Mouse (Mus musculus) liver, embryonic 14.5 days (tissue): ENCODE results near the gene Itga11. TPM values are rescaled to one million over a fixed set of nuclear protein-coding genes. Genes with fewer than 3 reads are reported as not detected.

Source experiments
- ATAC-seq: fragments of 200-750 bp; cut with Nextera tagmentation; 2 replicates; pipeline ENCODE4 v1.8.0; 2017; ENCODE audit warnings: moderate number of reproducible peaks, mild to moderate bottlenecking, moderate library complexity; ENCODE audit not compliant: insufficient read depth
- DNase-seq, 3 experiments: peaks; one replicate each; pipeline ENCODE4 v3.0.0-alpha.2; 2012 to 2013; ENCODE audit warnings: low read depth in 3 of 3, low spot score in 3 of 3
- H3K27ac ChIP-seq: fragments of 300-500 bp; sonication (generic); 2 replicates; pipeline ENCODE4 v1.5.1; 2014; ENCODE audit warnings: moderate library complexity, mild to moderate bottlenecking, control low read depth, inconsistent platforms
- H3K27me3 ChIP-seq: fragments of 300-500 bp; sonication (generic); 2 replicates; pipeline ENCODE4 v1.6.1; 2014; ENCODE audit warnings: mild to moderate bottlenecking, low read length, moderate library complexity; ENCODE audit not compliant: control insufficient read depth, insufficient read depth
- H3K36me3 ChIP-seq: fragments of 300-500 bp; sonication (generic); replicated peaks from 2 replicates; pipeline ENCODE4 v1.6.1; 2014; ENCODE audit warnings: low read depth; ENCODE audit not compliant: control insufficient read depth, insufficient read depth
- H3K4me1 ChIP-seq, 2 experiments: fragments of 200-500 bp in 1 of 2; fragments of 300-500 bp in 1 of 2; sonication (generic) in 1 of 2; replicated peaks; 2 replicates each; pipeline ENCODE4 v1.6.1; 2012 to 2014; ENCODE audit warnings: antibody characterized with exemption in 1 of 2, inconsistent platforms in 1 of 2, low read length in 1 of 2; ENCODE audit not compliant: control insufficient read depth in 2 of 2, insufficient read depth in 2 of 2
- H3K4me2 ChIP-seq: fragments of 300-500 bp; sonication (generic); 2 replicates; pipeline ENCODE4 v1.6.1; 2014; ENCODE audit warnings: low read depth, mild to moderate bottlenecking, control low read depth, moderate library complexity
- H3K4me3 ChIP-seq, 2 experiments: fragments of 200-500 bp in 1 of 2; fragments of 300-500 bp in 1 of 2; sonication (generic) in 1 of 2; 2 replicates each; pipeline ENCODE4 v1.5.1; 2012 to 2014; ENCODE audit warnings: low read depth in 2 of 2, low read length in 2 of 2, mild to moderate bottlenecking in 2 of 2, control low read depth in 1 of 2, inconsistent platforms in 1 of 2, moderate library complexity in 1 of 2; ENCODE audit not compliant: insufficient read depth in 1 of 2
- H3K9ac ChIP-seq: fragments of 300-500 bp; sonication (generic); replicated peaks from 2 replicates; pipeline ENCODE4 v1.6.1; 2014; ENCODE audit warnings: mild to moderate bottlenecking, control low read depth, moderate library complexity
- H3K9me3 ChIP-seq: fragments of 300-500 bp; sonication (generic); 2 replicates; pipeline ENCODE4 v1.6.1; 2016; ENCODE audit warnings: low read length, mixed read lengths; ENCODE audit not compliant: control insufficient read depth
- CTCF ChIP-seq: IDR thresholded peaks from 2 replicates; pipeline ENCODE4 v1.5.1; 2016; ENCODE audit warnings: antibody characterized with exemption, low read depth, control low read depth
- EP300 ChIP-seq: IDR thresholded peaks from 2 replicates; pipeline ENCODE4 v1.6.1; 2016; ENCODE audit warnings: antibody characterized with exemption, low read depth
- WGBS: fragments of 180-500 bp; shearing (Covaris S2); extraction: QIAGEN DNeasy Blood & Tissue Kit; methylation state at CpG from one replicate; pipeline ENCODE4 v1.1.7; 2014; ENCODE audit not compliant: insufficient replicate concordance; 5-methylcytosine and 5-hydroxymethylcytosine counted together
- polyA plus RNA-seq, 2 experiments: library from polyadenylated mRNA; depleted of rRNA in 1 of 2; stranded (reverse) in 1 of 2; unstranded in 1 of 2; fragments of >200 nt; fragmentation: Nextera tagmentation in 1 of 2; extraction: Ambion mirVana in 1 of 2; gene quantifications; 2 replicates each; pipeline versions ENCODE4 v1.2.1 to v1.2.3; 2012 to 2014

The Itga11 gene
- polyA plus RNA-seq, 2 experiments = 0.07 to 0.08 TPM

GRCm38 (mm10) chr9:62812216-62813049, 134.8 kb downstream of the Itga11 start:
- Histone ChIP-seq H3K4me3 (peak overlapping the region; percentile 82 to 89), H3K36me3 (no peaks in the 10 kb centered on the region), H3K4me2 (peak overlapping the region; percentile 97), H3K4me1 (peaks cover 12 to 20% of the 10 kb centered on the region in 2 experiments), H3K27me3 (no peaks in the 10 kb centered on the region), H3K9ac (peak overlapping the region; percentile 92), H3K27ac (peak overlapping the region; percentile 85), H3K9me3 (no peaks in the 10 kb centered on the region)
- ATAC-seq (no peak), DNase-seq (no peak)
- no peak for TF ChIP-seq CTCF
- no peak for TF ChIP-seq EP300
- WGBS = 24% methylated on average over 14 of the region's 14 CpGs

GRCm38 (mm10) chr9:62814751-62815150, 137.1 kb downstream of the Itga11 start:
- no peak overlapping the region for H3K4me2 ChIP-seq
- no peaks in the 10 kb centered on the region for H3K9me3 ChIP-seq
- H3K4me3 ChIP-seq = no peak overlapping the region
- H3K4me1 ChIP-seq = peaks cover 4 to 10% of the 10 kb centered on the region in 2 experiments; a peak in 3 of 4 replicates
- no peaks in the 10 kb centered on the region for H3K27me3 ChIP-seq
- WGBS = 69% methylated on average over 2 of the region's 2 CpGs
- H3K9ac ChIP-seq = no peak overlapping the region
- DNase-seq (no peak), ATAC-seq (no peak)
- no peak overlapping the region for H3K27ac ChIP-seq
- no peaks in the 10 kb centered on the region for H3K36me3 ChIP-seq
- TF ChIP-seq EP300 (no peak), CTCF (no peak)

- WGBS = 68% methylated on average over 9 of the region's 9 CpGs
- Histone ChIP-seq H3K4me1 (peaks cover 4 to 10% of the 10 kb centered on the region in 2 experiments; a peak in 3 of 4 replicates), H3K4me2 (no peak overlapping the region), H3K9me3 (no peaks in the 10 kb centered on the region), H3K27me3 (no peaks in the 10 kb centered on the region), H3K9ac (no peak overlapping the region), H3K27ac (no peak overlapping the region), H3K4me3 (no peak overlapping the region), H3K36me3 (no peaks in the 10 kb centered on the region)
- no peak for ATAC-seq
- no peak for DNase-seq
- no peak for TF ChIP-seq CTCF
- TF ChIP-seq EP300 = no peak
Measured at GRCm38 (mm10) chr9:62816323-62817098, 138.9 kb downstream of the Itga11 start.

GRCm38 (mm10) chr9:62817099-62817571, 139.5 kb downstream of the Itga11 start:
- Histone ChIP-seq H3K9ac (no peak overlapping the region), H3K27me3 (no peaks in the 10 kb centered on the region), H3K9me3 (no peaks in the 10 kb centered on the region), H3K4me3 (no peak overlapping the region), H3K36me3 (no peaks in the 10 kb centered on the region), H3K27ac (no peak overlapping the region), H3K4me1 (peaks cover 4 to 9% of the 10 kb centered on the region in 2 experiments; a peak in 3 of 4 replicates), H3K4me2 (no peak overlapping the region)
- WGBS = 47% methylated on average over 12 of the region's 12 CpGs
- TF ChIP-seq EP300 (no peak), CTCF (no peak)
- ATAC-seq = no peak
- DNase-seq = no peak
